Mouse (Mus musculus): Measurements from ENCODE around the gene Drap1. TPM values are rescaled to one million over a fixed set of nuclear protein-coding genes. Genes with fewer than 3 reads are reported as not detected.

The Drap1 gene
- polyA plus RNA-seq, 1 experiment, result 195 TPM

GRCm38 (mm10) chr19:5447515-5448353 lies 23.0 kb upstream of the Drap1 start, which contains the start of gene Fosl1:
TSS of gene Fosl1 (plus strand) at chr19:5447547.
- Histone ChIP-seq H3K4me1 (ENCODE audit: control insufficient read depth, insufficient read depth, low read length) (peaks cover 9% of the 10 kb centered on the region), H3K4me3 (replicated peaks; ENCODE audit: control insufficient read depth, low read depth, low read length) (peak within 1 kb of the TSS; percentile 50), H3K27ac (ENCODE audit: control insufficient read depth, insufficient read depth, low read depth, low read length, poor library complexity) (no peak within 1 kb of the TSS)
- no peak for TF ChIP-seq CTCF (IDR thresholded peaks at IDR 0.05; ENCODE audit: control insufficient read depth, insufficient read depth, low read length)
- peak; percentile 4; the same call in 1 of the 2 replicates for TF ChIP-seq POLR2A (IDR thresholded peaks at IDR 0.05; ENCODE audit: borderline replicate concordance, control insufficient read depth, low read depth, low read length)
- under 1% methylated on average over 70 of the region's 70 CpGs for WGBS

- TF ChIP-seq POLR2A (IDR thresholded peaks at IDR 0.05; ENCODE audit: borderline replicate concordance, control insufficient read depth, low read depth, low read length), result no peak
- TF ChIP-seq CTCF (IDR thresholded peaks at IDR 0.05; ENCODE audit: control insufficient read depth, insufficient read depth, low read length), result no peak
- WGBS, result 90% methylated on average over 5 of the region's 5 CpGs
- Histone ChIP-seq H3K4me3 (replicated peaks; ENCODE audit: control insufficient read depth, low read depth, low read length) (no peak overlapping the region), H3K4me1 (ENCODE audit: control insufficient read depth, insufficient read depth, low read length) (peaks cover 9% of the 10 kb centered on the region), H3K27ac (ENCODE audit: control insufficient read depth, insufficient read depth, low read depth, low read length, poor library complexity) (no peak overlapping the region)
Measured at GRCm38 (mm10) chr19:5445747-5446146, 21.0 kb upstream of the Drap1 start.

- Histone ChIP-seq H3K4me1 (ENCODE audit: control insufficient read depth, insufficient read depth, low read length) (peaks cover 9% of the 10 kb centered on the region), H3K27ac (ENCODE audit: control insufficient read depth, insufficient read depth, low read depth, low read length, poor library complexity) (no peak overlapping the region), H3K4me3 (replicated peaks; ENCODE audit: control insufficient read depth, low read depth, low read length) (no peak overlapping the region)
- WGBS, result 56% methylated on average over 7 of the region's 7 CpGs
- TF ChIP-seq CTCF (IDR thresholded peaks at IDR 0.05; ENCODE audit: control insufficient read depth, insufficient read depth, low read length) (no peak), POLR2A (IDR thresholded peaks at IDR 0.05; ENCODE audit: borderline replicate concordance, control insufficient read depth, low read depth, low read length) (no peak)
Measured at GRCm38 (mm10) chr19:5444954-5445353, 20.2 kb upstream of the Drap1 start.

- no peak overlapping the region for H3K4me3 ChIP-seq (replicated peaks; ENCODE audit: control insufficient read depth, low read depth, low read length)
- no peak overlapping the region for H3K27ac ChIP-seq (ENCODE audit: control insufficient read depth, insufficient read depth, low read depth, low read length, poor library complexity)
- WGBS, result 41% methylated on average over 9 of the region's 9 CpGs
- TF ChIP-seq POLR2A (IDR thresholded peaks at IDR 0.05; ENCODE audit: borderline replicate concordance, control insufficient read depth, low read depth, low read length) (no peak), CTCF (IDR thresholded peaks at IDR 0.05; ENCODE audit: control insufficient read depth, insufficient read depth, low read length) (no peak)
- H3K4me1 ChIP-seq (ENCODE audit: control insufficient read depth, insufficient read depth, low read length), result peaks cover 9% of the 10 kb centered on the region
Measured at GRCm38 (mm10) chr19:5444371-5444908, 19.7 kb upstream of the Drap1 start.

GRCm38 (mm10) chr19:5433951-5434350 lies 9.2 kb upstream of the Drap1 start:
- Histone ChIP-seq H3K4me3 (replicated peaks; ENCODE audit: control insufficient read depth, low read depth, low read length) (peak overlapping the region; percentile 73), H3K27ac (ENCODE audit: control insufficient read depth, insufficient read depth, low read depth, low read length, poor library complexity) (no peak overlapping the region), H3K4me1 (ENCODE audit: control insufficient read depth, insufficient read depth, low read length) (no peaks in the 10 kb centered on the region; the same call in 1 of the 2 replicates)
- 50% methylated on average over 7 of the region's 7 CpGs for WGBS
- TF ChIP-seq CTCF (IDR thresholded peaks at IDR 0.05; ENCODE audit: control insufficient read depth, insufficient read depth, low read length), result no peak

- peak overlapping the region; percentile 62 for H3K27ac ChIP-seq (ENCODE audit: control insufficient read depth, insufficient read depth, low read depth, low read length, poor library complexity)
- H3K4me1 ChIP-seq (ENCODE audit: control insufficient read depth, insufficient read depth, low read length), result no peaks in the 10 kb centered on the region; the same call in 1 of the 2 replicates
- TF ChIP-seq POLR2A (IDR thresholded peaks at IDR 0.05; ENCODE audit: borderline replicate concordance, control insufficient read depth, low read depth, low read length), result no peak
- TF ChIP-seq CTCF (IDR thresholded peaks at IDR 0.05; ENCODE audit: control insufficient read depth, insufficient read depth, low read length), result peak; percentile 27; the same call in 1 of the 2 replicates
- WGBS, result 1% methylated on average over 16 of the region's 16 CpGs
- H3K4me3 ChIP-seq (replicated peaks; ENCODE audit: control insufficient read depth, low read depth, low read length), result peak overlapping the region; percentile 73
Measured at GRCm38 (mm10) chr19:5432992-5433852, 8.4 kb upstream of the Drap1 start.

- Histone ChIP-seq H3K4me1 (ENCODE audit: control insufficient read depth, insufficient read depth, low read length) (no peaks in the 10 kb centered on the region; the same call in 1 of the 2 replicates), H3K4me3 (replicated peaks; ENCODE audit: control insufficient read depth, low read depth, low read length) (no peak overlapping the region), H3K27ac (ENCODE audit: control insufficient read depth, insufficient read depth, low read depth, low read length, poor library complexity) (no peak overlapping the region)
- WGBS, result 68% methylated on average over 4 of the region's 4 CpGs
- TF ChIP-seq CTCF (IDR thresholded peaks at IDR 0.05; ENCODE audit: control insufficient read depth, insufficient read depth, low read length) (no peak), POLR2A (IDR thresholded peaks at IDR 0.05; ENCODE audit: borderline replicate concordance, control insufficient read depth, low read depth, low read length) (no peak)
Measured at GRCm38 (mm10) chr19:5431911-5432464, 7.2 kb upstream of the Drap1 start.

All from bone marrow, adult 2 months (tissue).